Mouse (Mus musculus): ENCODE data around the gene Tspan17. TPM values are rescaled to one million over a fixed set of nuclear protein-coding genes. Genes with fewer than 3 reads are reported as not detected.

The Tspan17 gene
- polyA plus RNA-seq, 1 experiment from 2014 or later = 8.5 TPM

DNA sequence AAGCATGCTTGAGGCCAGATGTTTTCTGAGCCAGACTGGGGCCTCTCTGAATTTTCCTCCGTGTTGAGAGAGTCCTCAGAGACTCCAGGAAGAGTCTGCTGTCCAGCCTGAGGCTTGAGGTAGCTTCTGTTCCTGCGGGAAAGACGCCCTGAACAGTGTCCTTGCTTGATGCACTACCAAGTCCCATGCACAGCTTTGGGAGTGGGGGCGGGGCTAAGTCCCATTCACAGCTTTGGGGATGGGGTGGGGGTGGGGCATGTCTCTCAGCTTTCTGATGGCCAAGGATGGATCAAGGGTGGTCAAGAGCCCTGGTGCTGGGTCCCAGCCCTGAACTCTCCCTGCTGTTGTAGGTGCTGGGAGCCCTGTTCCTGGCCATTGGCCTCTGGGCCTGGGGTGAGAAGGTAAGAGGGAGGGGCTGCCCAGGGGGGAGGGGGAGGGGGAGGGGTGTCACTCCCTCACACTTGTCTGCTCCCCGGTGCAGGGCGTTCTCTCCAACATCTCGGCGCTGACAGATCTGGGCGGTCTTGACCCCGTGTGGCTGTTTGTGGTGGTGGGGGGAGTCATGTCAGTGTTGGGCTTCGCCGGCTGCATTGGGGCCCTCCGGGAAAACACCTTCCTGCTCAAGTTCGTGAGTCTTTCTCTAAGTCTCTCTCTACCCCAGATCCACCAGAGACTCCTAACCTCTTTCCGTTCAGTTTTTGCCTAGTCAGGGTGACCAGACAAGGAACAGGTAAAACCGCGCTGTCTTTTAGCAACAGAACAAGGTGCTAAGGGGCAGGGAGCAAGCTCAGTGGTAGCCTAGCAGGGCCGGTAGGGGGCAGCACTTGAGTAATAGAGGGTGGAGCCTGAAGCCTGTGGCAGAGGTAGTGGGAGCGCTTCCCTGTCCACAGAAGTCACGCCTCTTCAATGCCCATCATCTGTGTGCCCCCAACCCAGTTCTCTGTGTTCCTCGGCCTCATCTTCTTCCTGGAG is 3.4 kb downstream of the Tspan17 start:
- 0 out of 2 replicates have a peak, but pooled peaks cover 2% of the 10 kb centered on the region for H3K4me1 ChIP-seq (ENCODE audit: control insufficient read depth, insufficient read depth, low read length)
- ATAC-seq (replicated peaks; ENCODE audit: insufficient number of reproducible peaks, low FRiP score, low TSS enrichment, low read depth) (no peak), DNase-seq (ENCODE audit: low spot score) (peak; percentile 28)
- H3K4me2 ChIP-seq (ENCODE audit: low read depth, low read length) = no peak overlapping the region
- H3K27ac ChIP-seq (replicated peaks; ENCODE audit: low read depth, low read length) = no peak overlapping the region
- no peaks in the 10 kb centered on the region for H3K9me3 ChIP-seq (replicated peaks; ENCODE audit: control insufficient read depth, low read length)
- peaks cover 4% of the 10 kb centered on the region; the same call in 1 of the 2 replicates for H3K27me3 ChIP-seq (ENCODE audit: control insufficient read depth, insufficient read depth, low read length)
- H3K36me3 ChIP-seq (replicated peaks; ENCODE audit: control insufficient read depth, insufficient read depth, low read depth, low read length) = no peaks in the 10 kb centered on the region
- no peak overlapping the region for H3K4me3 ChIP-seq (ENCODE audit: low read depth, low read length)
- 16% methylated on average over 21 of the region's 21 CpGs for WGBS
- no peak overlapping the region for H3K9ac ChIP-seq (replicated peaks; ENCODE audit: low read length)

DNA sequence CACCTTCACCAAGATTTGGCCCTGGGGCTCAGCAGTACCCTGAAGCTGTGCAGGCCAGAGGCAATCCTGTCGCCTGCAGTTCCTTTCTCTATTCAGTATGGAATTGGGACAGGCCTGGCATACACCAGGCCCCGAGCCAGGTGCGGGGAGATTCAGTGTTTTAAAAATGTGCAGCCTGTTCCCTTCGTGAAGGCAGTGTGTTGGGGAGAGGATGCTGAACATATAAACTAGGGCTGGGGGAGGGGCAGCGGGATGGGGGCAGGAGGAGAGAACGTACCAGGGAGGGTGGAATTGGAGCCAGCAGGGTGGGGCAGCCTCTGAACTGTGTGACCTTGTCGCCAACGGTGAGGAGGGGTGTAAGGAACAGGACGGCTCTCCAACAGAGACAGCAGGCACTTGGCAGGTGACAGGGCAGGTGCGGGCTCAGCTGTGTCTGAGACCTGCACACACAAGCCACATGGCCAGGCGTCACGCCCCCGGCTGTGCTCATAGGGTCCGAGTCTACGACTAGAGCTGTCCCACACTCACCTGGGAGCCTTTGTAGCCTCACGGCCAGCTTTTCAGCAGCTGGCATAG is 4.9 kb downstream of the Tspan17 start:
- WGBS = 72% methylated on average over 16 of the region's 16 CpGs
- DNase-seq (ENCODE audit: low spot score) (no peak), ATAC-seq (replicated peaks; ENCODE audit: insufficient number of reproducible peaks, low FRiP score, low TSS enrichment, low read depth) (no peak)
- H3K36me3 ChIP-seq (replicated peaks; ENCODE audit: control insufficient read depth, insufficient read depth, low read depth, low read length) = no peaks in the 10 kb centered on the region
- H3K4me1 ChIP-seq (ENCODE audit: control insufficient read depth, insufficient read depth, low read length) = 0 out of 2 replicates have a peak, but pooled peaks cover 2% of the 10 kb centered on the region
- no peak overlapping the region for H3K4me2 ChIP-seq (ENCODE audit: low read depth, low read length)
- no peak overlapping the region for H3K9ac ChIP-seq (replicated peaks; ENCODE audit: low read length)
- no peaks in the 10 kb centered on the region for H3K9me3 ChIP-seq (replicated peaks; ENCODE audit: control insufficient read depth, low read length)
- no peak overlapping the region for H3K4me3 ChIP-seq (ENCODE audit: low read depth, low read length)
- peaks cover 4% of the 10 kb centered on the region; the same call in 1 of the 2 replicates for H3K27me3 ChIP-seq (ENCODE audit: control insufficient read depth, insufficient read depth, low read length)
- no peak overlapping the region for H3K27ac ChIP-seq (replicated peaks; ENCODE audit: low read depth, low read length)

DNA sequence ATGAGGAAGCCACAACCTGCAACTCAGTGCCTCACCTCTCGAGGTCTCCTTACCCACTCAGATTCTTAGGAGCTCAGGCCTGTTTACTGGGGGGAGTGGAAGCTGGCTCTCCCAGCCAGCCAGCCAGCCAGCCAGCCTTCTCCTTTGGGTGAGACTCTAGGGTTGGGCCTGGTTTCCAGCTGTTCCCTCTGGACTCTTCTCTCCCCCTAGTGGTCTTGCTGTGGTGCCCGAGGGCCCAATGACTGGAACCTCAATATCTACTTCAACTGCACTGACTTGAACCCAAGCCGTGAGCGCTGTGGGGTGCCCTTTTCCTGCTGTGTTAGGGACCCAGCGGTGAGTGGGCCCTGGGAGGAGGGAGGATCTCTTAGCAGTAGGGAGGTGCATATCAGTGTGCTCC is 5.7 kb downstream of the Tspan17 start:
- peaks cover 4% of the 10 kb centered on the region; the same call in 1 of the 2 replicates for H3K27me3 ChIP-seq (ENCODE audit: control insufficient read depth, insufficient read depth, low read length)
- WGBS = 49% methylated on average over 5 of the region's 5 CpGs
- H3K4me2 ChIP-seq (ENCODE audit: low read depth, low read length) = no peak overlapping the region
- no peaks in the 10 kb centered on the region for H3K36me3 ChIP-seq (replicated peaks; ENCODE audit: control insufficient read depth, insufficient read depth, low read depth, low read length)
- 0 out of 2 replicates have a peak, but pooled peaks cover 2% of the 10 kb centered on the region for H3K4me1 ChIP-seq (ENCODE audit: control insufficient read depth, insufficient read depth, low read length)
- H3K9me3 ChIP-seq (replicated peaks; ENCODE audit: control insufficient read depth, low read length) = no peaks in the 10 kb centered on the region
- H3K4me3 ChIP-seq (ENCODE audit: low read depth, low read length) = no peak overlapping the region
- H3K27ac ChIP-seq (replicated peaks; ENCODE audit: low read depth, low read length) = no peak overlapping the region
- ATAC-seq (replicated peaks; ENCODE audit: insufficient number of reproducible peaks, low FRiP score, low TSS enrichment, low read depth) = no peak
- H3K9ac ChIP-seq (replicated peaks; ENCODE audit: low read length) = no peak overlapping the region
- DNase-seq (ENCODE audit: low spot score) = no peak

DNA sequence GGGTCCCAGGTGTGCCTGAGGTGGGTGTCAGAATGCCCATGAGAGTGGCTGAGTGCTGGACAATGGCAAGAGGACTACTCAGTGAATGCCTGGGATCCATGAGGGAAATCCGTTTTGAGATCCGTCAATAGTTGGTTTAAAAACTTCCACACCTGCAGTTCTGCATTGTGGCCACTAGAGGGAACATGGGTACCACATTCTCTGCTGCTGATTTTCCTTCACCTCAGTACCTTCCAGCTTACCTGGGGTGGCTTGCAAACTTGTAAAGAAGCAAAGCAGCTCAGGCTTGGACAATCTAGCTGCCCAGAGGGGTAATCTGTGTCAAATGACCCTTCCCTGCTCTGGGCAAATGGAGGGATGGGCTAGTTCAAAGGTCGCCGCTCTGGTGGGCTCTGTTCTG is 8.2 kb downstream of the Tspan17 start:
- DNase-seq (ENCODE audit: low spot score) (peak; percentile 76), ATAC-seq (replicated peaks; ENCODE audit: insufficient number of reproducible peaks, low FRiP score, low TSS enrichment, low read depth) (no peak)
- Histone ChIP-seq H3K4me3 (ENCODE audit: low read depth, low read length) (no peak overlapping the region), H3K4me2 (ENCODE audit: low read depth, low read length) (no peak overlapping the region), H3K36me3 (replicated peaks; ENCODE audit: control insufficient read depth, insufficient read depth, low read depth, low read length) (no peaks in the 10 kb centered on the region), H3K9ac (replicated peaks; ENCODE audit: low read length) (no peak overlapping the region), H3K27me3 (ENCODE audit: control insufficient read depth, insufficient read depth, low read length) (0 out of 2 replicates have a peak, but pooled peaks cover 2% of the 10 kb centered on the region), H3K9me3 (replicated peaks; ENCODE audit: control insufficient read depth, low read length) (no peaks in the 10 kb centered on the region), H3K27ac (replicated peaks; ENCODE audit: low read depth, low read length) (no peak overlapping the region), H3K4me1 (ENCODE audit: control insufficient read depth, insufficient read depth, low read length) (no peaks in the 10 kb centered on the region)
- 41% methylated on average over 4 of the region's 4 CpGs for WGBS

DNA sequence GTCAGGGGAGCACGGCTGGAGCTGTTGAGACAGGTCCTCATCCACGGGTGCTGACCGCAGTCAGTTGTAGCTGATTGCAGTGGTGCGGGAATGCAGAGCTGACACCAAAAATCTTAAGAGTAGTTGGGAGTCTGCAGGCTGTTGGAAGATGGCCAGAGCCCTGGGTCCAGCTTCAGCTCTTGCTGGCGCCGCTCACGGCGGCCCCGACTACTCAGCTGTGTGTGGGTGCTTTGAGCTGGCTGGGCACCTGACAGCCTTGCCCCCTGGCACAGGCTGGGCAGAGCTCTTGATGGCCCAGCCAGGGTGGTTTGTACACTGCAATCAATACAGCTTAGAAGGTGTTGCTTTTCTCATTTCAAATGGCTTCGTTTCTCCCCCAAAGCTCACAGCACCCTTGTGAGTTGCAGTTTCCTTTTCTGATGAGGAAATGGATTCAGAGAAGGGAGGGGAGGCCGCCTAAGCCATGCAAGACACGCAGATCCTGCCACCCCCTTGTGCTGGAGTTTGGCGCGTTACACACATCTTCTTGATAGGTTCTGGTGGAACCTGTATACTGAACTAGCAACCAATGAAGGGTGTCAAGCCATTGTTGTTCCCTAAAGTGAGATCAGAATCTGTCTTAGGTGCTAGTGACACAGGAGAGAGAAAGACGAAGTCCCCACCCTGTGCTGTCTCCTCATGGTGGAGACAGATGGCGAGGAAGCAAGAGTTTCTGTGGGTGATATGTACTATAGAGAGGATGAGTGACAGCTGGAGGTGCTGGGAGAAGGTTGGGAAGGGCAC is 8.9 kb downstream of the Tspan17 start:
- Histone ChIP-seq H3K4me3 (ENCODE audit: low read depth, low read length) (no peak overlapping the region), H3K27ac (replicated peaks; ENCODE audit: low read depth, low read length) (no peak overlapping the region), H3K9me3 (replicated peaks; ENCODE audit: control insufficient read depth, low read length) (no peaks in the 10 kb centered on the region), H3K9ac (replicated peaks; ENCODE audit: low read length) (no peak overlapping the region), H3K36me3 (replicated peaks; ENCODE audit: control insufficient read depth, insufficient read depth, low read depth, low read length) (no peaks in the 10 kb centered on the region), H3K4me2 (ENCODE audit: low read depth, low read length) (no peak overlapping the region), H3K4me1 (ENCODE audit: control insufficient read depth, insufficient read depth, low read length) (no peaks in the 10 kb centered on the region), H3K27me3 (ENCODE audit: control insufficient read depth, insufficient read depth, low read length) (no peaks in the 10 kb centered on the region)
- 82% methylated on average over 16 of the region's 16 CpGs for WGBS
- no peak for DNase-seq (ENCODE audit: low spot score)
- ATAC-seq (replicated peaks; ENCODE audit: insufficient number of reproducible peaks, low FRiP score, low TSS enrichment, low read depth) = no peak

DNA sequence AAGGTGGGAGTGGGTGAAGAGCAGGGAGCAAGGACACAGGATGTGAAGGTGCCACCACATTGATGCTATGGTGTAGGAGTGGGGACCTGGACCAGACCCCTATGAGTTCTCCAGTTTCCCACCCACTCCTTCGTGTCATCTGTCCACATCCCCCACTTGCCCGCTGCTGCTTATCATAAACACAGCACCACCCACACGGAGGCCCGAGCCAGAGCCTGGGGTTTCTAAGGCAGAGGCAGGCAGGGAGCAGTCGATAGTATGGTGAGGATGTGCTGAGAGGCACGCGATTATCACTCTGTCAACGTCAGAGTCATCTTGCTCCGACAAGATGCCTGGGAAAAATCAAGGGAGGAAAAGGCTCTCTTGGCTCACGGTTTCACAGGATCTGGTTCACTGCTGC is 9.6 kb downstream of the Tspan17 start:
- Histone ChIP-seq H3K27ac (replicated peaks; ENCODE audit: low read depth, low read length) (no peak overlapping the region), H3K36me3 (replicated peaks; ENCODE audit: control insufficient read depth, insufficient read depth, low read depth, low read length) (no peaks in the 10 kb centered on the region), H3K9ac (replicated peaks; ENCODE audit: low read length) (no peak overlapping the region), H3K9me3 (replicated peaks; ENCODE audit: control insufficient read depth, low read length) (no peaks in the 10 kb centered on the region), H3K4me2 (ENCODE audit: low read depth, low read length) (no peak overlapping the region), H3K4me3 (ENCODE audit: low read depth, low read length) (no peak overlapping the region), H3K4me1 (ENCODE audit: control insufficient read depth, insufficient read depth, low read length) (no peaks in the 10 kb centered on the region), H3K27me3 (ENCODE audit: control insufficient read depth, insufficient read depth, low read length) (no peaks in the 10 kb centered on the region)
- ATAC-seq (replicated peaks; ENCODE audit: insufficient number of reproducible peaks, low FRiP score, low TSS enrichment, low read depth) (no peak), DNase-seq (ENCODE audit: low spot score) (no peak)
- WGBS = 79% methylated on average over 10 of the region's 10 CpGs

DNA sequence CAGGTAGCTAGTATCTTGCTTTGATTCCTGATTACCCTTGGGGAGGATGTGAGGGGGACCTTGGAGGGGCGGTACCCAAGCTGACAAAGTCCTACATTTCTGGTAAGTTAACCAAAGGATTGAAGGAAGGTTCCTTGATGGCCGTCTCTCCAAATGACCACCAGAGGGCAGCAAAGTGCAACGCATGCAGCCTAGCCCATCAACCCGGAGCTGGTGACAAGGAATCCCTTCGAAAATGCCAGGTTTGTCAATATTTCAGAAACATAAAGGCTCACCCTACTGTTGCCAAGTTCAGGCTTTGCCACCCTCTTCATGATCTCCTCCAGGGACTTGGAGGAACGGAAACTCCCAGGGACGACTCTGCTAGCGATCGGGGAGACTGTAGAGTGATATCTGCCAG is 10.5 kb downstream of the Tspan17 start:
- Histone ChIP-seq H3K4me2 (ENCODE audit: low read depth, low read length) (no peak overlapping the region), H3K4me3 (ENCODE audit: low read depth, low read length) (no peak overlapping the region), H3K9ac (replicated peaks; ENCODE audit: low read length) (no peak overlapping the region), H3K27me3 (ENCODE audit: control insufficient read depth, insufficient read depth, low read length) (no peaks in the 10 kb centered on the region), H3K27ac (replicated peaks; ENCODE audit: low read depth, low read length) (no peak overlapping the region), H3K4me1 (ENCODE audit: control insufficient read depth, insufficient read depth, low read length) (no peaks in the 10 kb centered on the region), H3K36me3 (replicated peaks; ENCODE audit: control insufficient read depth, insufficient read depth, low read depth, low read length) (no peaks in the 10 kb centered on the region), H3K9me3 (replicated peaks; ENCODE audit: control insufficient read depth, low read length) (no peaks in the 10 kb centered on the region)
- no peak for ATAC-seq (replicated peaks; ENCODE audit: insufficient number of reproducible peaks, low FRiP score, low TSS enrichment, low read depth)
- 27% methylated on average over 9 of the region's 9 CpGs for WGBS
- DNase-seq (ENCODE audit: low spot score) = peak; percentile 88

Data from embryonic facial prominence, embryonic 11.5 days (tissue).